Mouse (Mus musculus) thymus, postnatal 0 days (tissue): ENCODE results near the gene Gtdc1. TPM values are rescaled to one million over a fixed set of nuclear protein-coding genes. Genes with fewer than 3 reads are reported as not detected.

ENCODE experiments used
- DNase-seq: peaks from one replicate; pipeline ENCODE4 v3.0.0-alpha.2; 2015; ENCODE audit warnings: low spot score
- polyA plus RNA-seq: library from polyadenylated mRNA; unstranded; fragments of >200 nt; fragmentation: Nextera tagmentation; extraction: Ambion mirVana; gene quantifications from 2 replicates; pipeline ENCODE4 v1.2.1, GENCODE M21; 2015

Gtdc1 gene
- polyA plus RNA-seq, 1 experiment from 2014 or later = 10.6 TPM

GRCm38 (mm10) chr2:44590881-44591280 lies 336.6 kb downstream of the Gtdc1 start:
- DNase-seq = no peak

- no peak for DNase-seq
Observed at GRCm38 (mm10) chr2:44584061-44584460, 343.4 kb downstream of the Gtdc1 start.

GRCm38 (mm10) chr2:44583491-44583890 lies 344.0 kb downstream of the Gtdc1 start:
- DNase-seq = no peak

- DNase-seq = no peak
Observed at GRCm38 (mm10) chr2:44571810-44572209, 355.6 kb downstream of the Gtdc1 start.

GRCm38 (mm10) chr2:44571156-44571555 lies 356.3 kb downstream of the Gtdc1 start:
- no peak for DNase-seq

- DNase-seq = no peak
Observed at GRCm38 (mm10) chr2:44569140-44569952, 358.1 kb downstream of the Gtdc1 start.

GRCm38 (mm10) chr2:44564776-44565692 lies 362.4 kb downstream of the Gtdc1 start:
- no peak for DNase-seq

- no peak for DNase-seq
Observed at GRCm38 (mm10) chr2:44561789-44562188, 365.7 kb downstream of the Gtdc1 start.

GRCm38 (mm10) chr2:44559242-44559944 lies 368.1 kb downstream of the Gtdc1 start:
- DNase-seq = no peak

GRCm38 (mm10) chr2:44557669-44558281 lies 369.7 kb downstream of the Gtdc1 start:
- no peak for DNase-seq

- DNase-seq = no peak
Observed at GRCm38 (mm10) chr2:44556861-44557592, 370.4 kb downstream of the Gtdc1 start.

- DNase-seq = no peak
Observed at GRCm38 (mm10) chr2:44554716-44555115, 372.7 kb downstream of the Gtdc1 start.

- no peak for DNase-seq
Observed at GRCm38 (mm10) chr2:44549311-44549710, 378.1 kb downstream of the Gtdc1 start.

GRCm38 (mm10) chr2:44542775-44543174 lies 384.7 kb downstream of the Gtdc1 start:
- no peak for DNase-seq

- DNase-seq = no peak
Observed at GRCm38 (mm10) chr2:44541726-44542125, 385.7 kb downstream of the Gtdc1 start.

- no peak for DNase-seq
Observed at GRCm38 (mm10) chr2:44540881-44541280, 386.6 kb downstream of the Gtdc1 start.

GRCm38 (mm10) chr2:44539121-44539634 lies 388.3 kb downstream of the Gtdc1 start:
- no peak for DNase-seq

- no peak for DNase-seq
Observed at GRCm38 (mm10) chr2:44538135-44538534, 389.3 kb downstream of the Gtdc1 start.

- DNase-seq = no peak
Observed at GRCm38 (mm10) chr2:44535760-44536159, 391.7 kb downstream of the Gtdc1 start.

- DNase-seq = no peak
Observed at GRCm38 (mm10) chr2:44535136-44535675, 392.3 kb downstream of the Gtdc1 start.
